Mouse (Mus musculus) liver, embryonic 16.5 days (tissue): ENCODE measurements at regions not wholly inside any gene's neighbourhood (a gene's known extent, or its start where the extent isn't known, plus 50 kb on each side); places are given as distances from the start of the nearest gene placed in this dataset.

Experiments
- ATAC-seq: fragments of 200-750 bp; cut with Nextera tagmentation; 2 replicates; pipeline ENCODE4 v1.8.0; 2017; ENCODE audit warnings: low read depth, mild to moderate bottlenecking, moderate number of reproducible peaks, moderate library complexity
- H3K27ac ChIP-seq: fragments of 300-500 bp; sonication (generic); 2 replicates; pipeline ENCODE4 v1.5.1; 2014; ENCODE audit warnings: mild to moderate bottlenecking, low read length
- H3K27me3 ChIP-seq: fragments of 300-500 bp; sonication (generic); 2 replicates; pipeline ENCODE4 v1.6.1; 2014; ENCODE audit warnings: low read depth, low read length, mixed read lengths; ENCODE audit not compliant: control insufficient read depth, insufficient read depth
- H3K36me3 ChIP-seq: fragments of 300-500 bp; sonication (generic); 2 replicates; pipeline ENCODE4 v1.6.1; 2014; ENCODE audit warnings: mild to moderate bottlenecking; ENCODE audit not compliant: control insufficient read depth, insufficient read depth
- H3K4me1 ChIP-seq: fragments of 300-500 bp; sonication (generic); 2 replicates; pipeline ENCODE4 v1.6.1; 2014; ENCODE audit warnings: low read depth, low read length, mixed read lengths; ENCODE audit not compliant: control insufficient read depth
- H3K4me2 ChIP-seq: fragments of 300-500 bp; sonication (generic); 2 replicates; pipeline ENCODE4 v1.6.1; 2014; ENCODE audit warnings: low read depth, low read length, mixed read lengths
- H3K4me3 ChIP-seq: fragments of 300-500 bp; sonication (generic); 2 replicates; pipeline ENCODE4 v1.5.1; 2014; ENCODE audit warnings: low read depth, mild to moderate bottlenecking, low read length
- H3K9ac ChIP-seq: fragments of 300-500 bp; sonication (generic); 2 replicates; pipeline ENCODE4 v1.6.1; 2014; ENCODE audit warnings: low read depth, low read length
- H3K9me3 ChIP-seq: fragments of 300-500 bp; sonication (generic); replicated peaks from 2 replicates; pipeline ENCODE4 v1.6.1; 2016; ENCODE audit warnings: low read length; ENCODE audit not compliant: control insufficient read depth
- WGBS: fragments of 180-500 bp; shearing (Covaris S2); extraction: QIAGEN DNeasy Blood & Tissue Kit; methylation state at CpG from one replicate; pipeline ENCODE4 v1.1.7; 2014; ENCODE audit not compliant: insufficient replicate concordance; 5-methylcytosine and 5-hydroxymethylcytosine counted together

DNA sequence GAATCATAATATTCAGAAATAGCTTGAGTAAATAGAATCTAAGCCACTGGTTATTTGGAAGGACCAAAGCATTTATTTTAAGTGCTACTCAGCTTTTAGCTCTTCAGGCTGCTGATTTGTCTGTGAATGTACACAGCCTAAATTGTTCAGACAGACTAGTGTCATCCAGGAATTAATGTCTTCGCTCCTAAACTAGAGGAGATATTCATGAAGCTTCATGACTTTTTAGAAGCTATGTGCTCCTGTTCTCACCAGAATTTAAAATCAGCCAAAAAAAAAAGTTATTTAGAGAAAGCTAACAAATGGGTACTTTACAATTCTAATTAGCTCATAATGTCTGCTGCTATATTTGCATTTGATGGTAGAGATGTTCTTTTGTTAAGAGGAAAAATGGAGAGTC lies 531.2 kb upstream of the Intu start:
- no peak overlapping the region for H3K9ac ChIP-seq
- no peaks in the 10 kb centered on the region for H3K27me3 ChIP-seq
- no peak overlapping the region for H3K4me3 ChIP-seq
- H3K9me3 ChIP-seq = no peaks in the 10 kb centered on the region
- ATAC-seq = no peak
- H3K27ac ChIP-seq = no peak overlapping the region
- no peaks in the 10 kb centered on the region for H3K4me1 ChIP-seq
- H3K36me3 ChIP-seq = no peaks in the 10 kb centered on the region
- WGBS = 66% methylated on average over 1 of the region's 1 CpGs
- no peak overlapping the region for H3K4me2 ChIP-seq

DNA sequence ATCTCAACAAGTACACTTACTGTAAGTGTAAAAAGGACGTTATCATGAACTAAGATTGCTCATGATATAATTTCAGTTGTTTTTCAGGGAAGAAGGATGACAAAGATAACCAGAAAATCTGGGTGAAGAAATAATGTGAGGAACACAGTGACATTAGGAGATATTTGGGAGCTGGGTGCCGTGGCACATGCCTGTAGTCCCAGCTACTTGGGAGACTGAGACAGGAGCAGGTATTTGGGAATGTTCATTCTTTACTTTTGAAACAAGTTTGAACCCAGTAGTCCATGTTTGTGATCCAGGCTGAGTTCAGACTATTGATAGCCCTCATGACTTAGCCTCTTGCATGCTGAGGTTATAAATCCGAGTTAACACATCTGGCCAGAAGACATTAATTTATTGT lies 528.2 kb upstream of the Intu start:
- no peaks in the 10 kb centered on the region for H3K27me3 ChIP-seq
- H3K4me3 ChIP-seq = no peak overlapping the region
- no peak overlapping the region for H3K4me2 ChIP-seq
- H3K9ac ChIP-seq = no peak overlapping the region
- no peaks in the 10 kb centered on the region for H3K36me3 ChIP-seq
- no peak for ATAC-seq
- WGBS = 38% methylated on average over 3 of the region's 3 CpGs
- no peaks in the 10 kb centered on the region for H3K4me1 ChIP-seq
- H3K27ac ChIP-seq = no peak overlapping the region
- H3K9me3 ChIP-seq = no peaks in the 10 kb centered on the region

DNA sequence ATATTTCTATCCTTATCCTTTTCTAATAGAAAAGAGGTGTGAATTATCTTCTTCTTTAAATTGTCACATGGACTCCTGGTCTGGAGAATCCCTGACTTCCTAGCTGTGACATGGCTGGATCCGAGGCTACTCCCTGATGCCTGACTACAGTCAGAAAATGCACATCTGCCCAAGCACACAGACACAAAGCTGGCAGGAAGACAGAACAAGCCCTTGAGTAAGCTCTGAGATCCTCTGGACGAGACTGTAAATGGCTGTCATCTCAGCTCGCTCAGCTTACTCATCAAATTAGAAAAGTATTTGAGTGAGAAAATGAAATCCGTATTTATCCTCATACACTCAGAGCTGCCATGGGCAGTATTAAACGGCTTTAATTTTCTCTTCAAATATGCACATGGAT lies 521.0 kb upstream of the Intu start:
- H3K9me3 ChIP-seq = no peaks in the 10 kb centered on the region
- 59% methylated on average over 5 of the region's 5 CpGs for WGBS
- H3K4me2 ChIP-seq = no peak overlapping the region
- H3K9ac ChIP-seq = no peak overlapping the region
- no peak overlapping the region for H3K27ac ChIP-seq
- H3K36me3 ChIP-seq = no peaks in the 10 kb centered on the region
- no peaks in the 10 kb centered on the region for H3K27me3 ChIP-seq
- H3K4me3 ChIP-seq = no peak overlapping the region
- ATAC-seq = no peak
- no peaks in the 10 kb centered on the region for H3K4me1 ChIP-seq

DNA sequence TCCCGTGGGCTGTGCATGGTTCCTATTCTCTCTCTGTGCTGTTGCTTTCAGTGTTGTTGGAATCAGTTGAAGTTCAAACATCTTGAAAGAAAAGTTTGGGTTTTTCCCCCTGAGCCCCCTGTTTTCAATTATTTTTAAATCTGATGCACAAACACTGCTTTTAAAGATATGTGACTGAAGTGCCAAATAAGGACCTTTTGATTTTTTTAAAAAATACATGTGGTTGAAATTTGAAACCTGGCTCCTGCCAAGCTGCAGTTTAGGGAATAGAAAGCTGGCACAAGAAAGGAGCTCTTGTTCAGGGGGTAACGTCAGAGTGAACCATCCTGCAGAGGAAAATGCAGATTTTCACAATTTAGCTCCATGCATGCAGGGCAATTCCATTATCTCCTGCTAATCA lies 509.4 kb upstream of the Intu start:
- no peaks in the 10 kb centered on the region for H3K9me3 ChIP-seq
- ATAC-seq = no peak
- no peak overlapping the region for H3K9ac ChIP-seq
- no peak overlapping the region for H3K4me3 ChIP-seq
- WGBS = 50% methylated on average over 2 of the region's 2 CpGs
- no peaks in the 10 kb centered on the region for H3K4me1 ChIP-seq
- H3K27ac ChIP-seq = no peak overlapping the region
- H3K4me2 ChIP-seq = no peak overlapping the region
- no peaks in the 10 kb centered on the region for H3K36me3 ChIP-seq
- H3K27me3 ChIP-seq = no peaks in the 10 kb centered on the region

DNA sequence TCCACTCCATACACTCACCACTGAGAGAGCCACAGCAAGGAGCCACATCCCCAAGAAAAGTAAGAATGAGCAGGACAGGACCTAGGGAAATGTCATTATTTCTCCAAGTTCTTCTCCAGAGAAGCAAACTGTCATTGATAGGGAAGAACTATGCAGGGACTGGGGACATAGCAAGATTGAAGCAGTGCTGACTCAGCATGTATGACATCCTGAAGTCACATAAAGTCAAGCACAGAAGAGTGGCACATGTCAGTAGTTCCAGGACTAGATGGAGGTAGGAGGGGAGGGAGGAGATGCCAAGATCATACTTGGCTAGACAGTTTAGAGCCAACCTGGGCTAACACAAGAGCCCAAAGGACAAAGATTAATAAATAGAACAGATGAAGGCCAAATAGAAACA lies 503.4 kb upstream of the Intu start:
- H3K27me3 ChIP-seq = no peaks in the 10 kb centered on the region
- no peak overlapping the region for H3K4me3 ChIP-seq
- no peak overlapping the region for H3K27ac ChIP-seq
- no peaks in the 10 kb centered on the region for H3K9me3 ChIP-seq
- no peaks in the 10 kb centered on the region for H3K36me3 ChIP-seq
- H3K4me2 ChIP-seq = no peak overlapping the region
- ATAC-seq = no peak
- no peak overlapping the region for H3K9ac ChIP-seq
- no peaks in the 10 kb centered on the region for H3K4me1 ChIP-seq

DNA sequence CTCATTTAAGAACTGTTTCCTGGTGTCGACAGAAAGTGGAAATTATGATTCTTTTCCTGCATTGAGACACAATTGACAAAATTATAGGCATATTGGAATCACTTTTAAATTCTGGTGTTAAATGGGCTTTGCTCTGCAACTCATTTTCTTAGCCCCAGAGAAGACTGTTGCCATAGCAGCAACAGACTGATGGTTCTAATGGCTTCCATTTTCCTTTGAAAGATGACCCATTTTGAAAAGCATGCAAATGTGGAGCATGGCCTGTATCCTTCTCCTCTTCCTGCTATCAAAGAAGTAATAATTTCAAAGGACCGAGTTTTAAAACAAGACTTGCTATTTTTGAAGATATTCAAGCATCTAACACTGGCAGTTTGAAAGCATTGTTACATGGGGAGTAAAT lies 494.9 kb upstream of the Intu start:
- ATAC-seq = no peak
- H3K36me3 ChIP-seq = no peaks in the 10 kb centered on the region
- H3K9me3 ChIP-seq = no peaks in the 10 kb centered on the region
- H3K27ac ChIP-seq = no peak overlapping the region
- no peak overlapping the region for H3K9ac ChIP-seq
- H3K4me1 ChIP-seq = no peaks in the 10 kb centered on the region
- H3K4me3 ChIP-seq = no peak overlapping the region
- no peak overlapping the region for H3K4me2 ChIP-seq
- 52% methylated on average over 2 of the region's 2 CpGs for WGBS
- H3K27me3 ChIP-seq = no peaks in the 10 kb centered on the region

DNA sequence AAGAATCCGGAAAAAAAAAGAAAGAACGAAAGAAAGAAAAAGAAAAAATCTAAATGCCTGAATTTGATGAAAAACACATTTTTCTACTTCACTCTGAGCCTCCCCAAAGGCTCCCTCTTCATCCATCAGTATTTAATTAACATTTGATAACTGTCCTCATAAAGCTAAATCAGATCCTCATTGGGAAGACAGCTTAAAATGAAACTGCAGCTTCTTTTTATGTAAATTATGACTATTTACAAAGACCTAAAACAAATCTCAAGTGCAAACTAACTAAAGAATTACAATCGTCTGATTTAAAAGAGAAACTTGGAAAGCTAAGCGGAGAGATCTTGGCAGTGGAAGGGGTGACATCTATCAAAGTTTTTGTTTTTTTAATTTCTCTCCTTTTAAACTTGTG lies 481.4 kb upstream of the Intu start:
- no peaks in the 10 kb centered on the region for H3K36me3 ChIP-seq
- no peaks in the 10 kb centered on the region for H3K27me3 ChIP-seq
- 60% methylated on average over 4 of the region's 4 CpGs for WGBS
- no peaks in the 10 kb centered on the region for H3K4me1 ChIP-seq
- no peak overlapping the region for H3K27ac ChIP-seq
- H3K4me3 ChIP-seq = no peak overlapping the region
- no peaks in the 10 kb centered on the region for H3K9me3 ChIP-seq
- no peak overlapping the region for H3K4me2 ChIP-seq
- H3K9ac ChIP-seq = no peak overlapping the region
- no peak for ATAC-seq

DNA sequence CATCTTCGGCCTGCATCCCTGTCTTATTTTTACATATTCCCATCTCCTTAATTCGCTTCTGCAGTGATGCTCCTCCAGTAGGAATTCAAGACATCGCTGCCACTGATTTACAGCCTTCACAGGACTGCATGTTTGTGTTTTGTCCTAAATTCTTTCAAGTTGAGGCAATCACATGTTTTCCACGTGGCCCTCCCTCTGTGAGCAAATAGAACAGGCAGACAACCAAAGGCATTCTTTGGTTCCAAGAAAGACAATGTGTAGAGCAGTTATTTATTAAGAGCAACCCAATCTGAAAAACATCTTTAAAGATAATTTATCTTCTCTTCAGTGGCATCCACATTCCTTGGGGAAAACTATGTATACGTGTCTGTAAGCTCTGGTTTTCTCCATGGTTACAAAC lies 472.8 kb upstream of the Intu start:
- 63% methylated on average over 5 of the region's 5 CpGs for WGBS
- Histone ChIP-seq H3K9ac (no peak overlapping the region), H3K27ac (no peak overlapping the region), H3K4me2 (no peak overlapping the region), H3K27me3 (no peaks in the 10 kb centered on the region), H3K4me1 (no peaks in the 10 kb centered on the region), H3K9me3 (no peaks in the 10 kb centered on the region), H3K4me3 (no peak overlapping the region), H3K36me3 (no peaks in the 10 kb centered on the region)
- no peak for ATAC-seq

DNA sequence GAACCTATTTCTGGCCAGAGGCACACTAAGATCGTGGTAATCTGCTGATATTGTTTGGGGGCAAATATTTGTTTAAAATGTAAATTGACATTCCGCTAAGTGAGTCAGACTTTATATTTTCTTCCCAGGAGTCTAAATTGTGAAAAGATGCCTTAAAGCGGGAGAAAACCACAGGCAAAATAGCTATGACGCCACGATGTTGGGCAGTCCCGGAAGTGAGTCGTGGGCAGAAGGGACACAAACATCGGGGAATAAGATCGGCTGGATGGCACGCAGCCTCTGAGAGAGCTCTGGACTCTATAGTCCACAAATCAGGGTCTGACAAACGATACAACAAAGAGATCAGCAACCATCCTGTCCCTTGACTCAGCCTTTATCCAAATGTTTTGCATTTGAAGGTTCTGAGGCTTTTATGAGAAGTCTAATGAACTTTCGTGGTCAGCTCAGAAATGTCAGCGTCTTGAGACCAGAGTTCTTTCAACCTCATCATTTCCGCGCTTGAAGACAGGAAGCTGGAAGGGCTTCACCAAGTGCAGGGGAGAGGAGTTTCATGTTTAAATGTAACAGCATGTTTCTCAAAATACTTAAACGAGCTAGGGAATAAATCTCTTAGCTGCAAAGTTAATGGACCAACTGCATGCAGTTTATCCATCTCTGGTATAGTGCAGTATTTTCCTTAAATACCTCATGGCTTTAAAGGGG lies 472.2 kb upstream of the Intu start:
- H3K27ac ChIP-seq = no peak overlapping the region
- no peaks in the 10 kb centered on the region for H3K36me3 ChIP-seq
- ATAC-seq = no peak
- H3K4me1 ChIP-seq = no peaks in the 10 kb centered on the region
- H3K9me3 ChIP-seq = no peaks in the 10 kb centered on the region
- no peaks in the 10 kb centered on the region for H3K27me3 ChIP-seq
- no peak overlapping the region for H3K9ac ChIP-seq
- H3K4me3 ChIP-seq = no peak overlapping the region
- 54% methylated on average over 16 of the region's 16 CpGs for WGBS
- no peak overlapping the region for H3K4me2 ChIP-seq
